Mouse (Mus musculus) embryonic fibroblast, embryonic 13.5 days (primary cell): Measurements from ENCODE around the gene Lhx2.

ENCODE experiments used
- CTCF ChIP-seq: IDR thresholded peaks from 2 replicates; pipeline ENCODE4 v1.5.1; 2011; ENCODE audit warnings: mild to moderate bottlenecking, control low read depth, low read length, moderate library complexity, borderline replicate concordance; ENCODE audit not compliant: insufficient read depth
- POLR2A ChIP-seq: IDR thresholded peaks from 2 replicates; pipeline ENCODE4 v1.6.1; 2011; ENCODE audit warnings: low read depth, mild to moderate bottlenecking, control low read depth, low read length, moderate library complexity

GRCm38 (mm10) chr2:38326671-38327070 is 12.4 kb upstream of the Lhx2 start:
- TF ChIP-seq CTCF (no peak), POLR2A (no peak)
